Mouse (Mus musculus) left cerebral cortex, adult 2 months (tissue): ENCODE data around the gene Gm14085. TPM values are rescaled to one million over a fixed set of nuclear protein-coding genes. Genes with fewer than 3 reads are reported as not detected.
"Not testable (repeated sequence)": the region's sequence is repeated elsewhere in the genome, so short reads cannot be mapped to it uniquely, and the experiment has no call there.

ENCODE experiments used
- DNase-seq, 2 experiments: peaks; one replicate each; pipeline ENCODE4 v3.0.0; 2021 to 2022; ENCODE audit warnings: low spot score in 2 of 2, mixed read lengths in 1 of 2; ENCODE audit errors: extremely low spot score in 1 of 2
- H3K27ac ChIP-seq: fragments of 200-600 bp; 2 replicates; pipeline ENCODE4 v1.8.1; 2022
- H3K4me3 ChIP-seq: fragments of 200-600 bp; 2 replicates; pipeline ENCODE4 v1.8.1; 2022
- CTCF ChIP-seq: fragments of 200-600 bp; IDR thresholded peaks from 2 replicates; pipeline ENCODE4 v1.8.1; 2022; ENCODE audit warnings: antibody characterized with exemption, mild to moderate bottlenecking, moderate library complexity
- intact Hi-C: fragments of 180-260 bp; cut with DNase I; formaldehyde crosslinking; loops from one replicate; pipeline ENCODE4 v1.15.1; 2025
- total RNA-seq, 2 experiments: library from RNA; stranded (reverse); gene quantifications; 2 replicates each; pipeline ENCODE4 v1.2.3; 2021

Gm14085 gene
- total RNA-seq, 2 experiments from 2014 or later, result not detected

- TF ChIP-seq CTCF, result no peak
- intact Hi-C loops, result no loop called here
- Histone ChIP-seq H3K4me3 (no peak overlapping the region), H3K27ac (no peak overlapping the region)
- DNase-seq, result no peak
Observed at GRCm38 (mm10) chr2:122486674-122487073, 1.9 kb downstream of the Gm14085 start.

- H3K27ac ChIP-seq, H3K4me3 ChIP-seq, DNase-seq: not testable (repeated sequence)
- intact Hi-C loops, result loop anchor here (2.0 kb wide), 1 partner anchor 67 kb away; no protein-coding TSS in a partner anchor
Observed at GRCm38 (mm10) chr2:122529696-122530095, 45.0 kb downstream of the Gm14085 start.

- no peak for DNase-seq
- no peak for TF ChIP-seq CTCF
- Histone ChIP-seq H3K4me3 (no peak overlapping the region), H3K27ac (peak overlapping the region; percentile 15; the same call in 1 of the 2 replicates)
- intact Hi-C loops, result no loop called here
Observed at GRCm38 (mm10) chr2:122531290-122531689, 46.5 kb downstream of the Gm14085 start.

GRCm38 (mm10) chr2:122531726-122532125 is 47.0 kb downstream of the Gm14085 start:
- DNase-seq, result no peak
- intact Hi-C loops, result no loop called here
- TF ChIP-seq CTCF, result no peak
- no peak overlapping the region for H3K4me3 ChIP-seq
- no peak overlapping the region for H3K27ac ChIP-seq

- intact Hi-C loops, result no loop called here
- H3K27ac ChIP-seq, result no peak overlapping the region
- DNase-seq, result no peak
- no peak for TF ChIP-seq CTCF
- no peak overlapping the region for H3K4me3 ChIP-seq
Observed at GRCm38 (mm10) chr2:122532136-122532801, 47.5 kb downstream of the Gm14085 start.

GRCm38 (mm10) chr2:122532802-122533186 is 48.1 kb downstream of the Gm14085 start:
- intact Hi-C loops, result no loop called here
- H3K4me3 ChIP-seq, result no peak overlapping the region
- no peak for TF ChIP-seq CTCF
- no peak overlapping the region for H3K27ac ChIP-seq
- no peak for DNase-seq

- H3K4me3 ChIP-seq, result no peak overlapping the region
- peak; percentile 22 to 32 for DNase-seq
- intact Hi-C loops, result no loop called here
- no peak overlapping the region for H3K27ac ChIP-seq
- no peak for TF ChIP-seq CTCF
Observed at GRCm38 (mm10) chr2:122533378-122533777, 48.6 kb downstream of the Gm14085 start.

- no peak for TF ChIP-seq CTCF
- intact Hi-C loops, result no loop called here
- no peak for DNase-seq
- Histone ChIP-seq H3K27ac (no peak overlapping the region), H3K4me3 (no peak overlapping the region)
Observed at GRCm38 (mm10) chr2:122534671-122535070, 49.9 kb downstream of the Gm14085 start.

- no peak overlapping the region for H3K4me3 ChIP-seq
- DNase-seq, result peak; percentile 47 to 57
- H3K27ac ChIP-seq, result no peak overlapping the region
- intact Hi-C loops, result loop anchor here (1.0 to 5.0 kb wide), 3 partner anchors 177 to 364 kb away; no protein-coding TSS in a partner anchor
- peak; percentile 85 for TF ChIP-seq CTCF
Observed at GRCm38 (mm10) chr2:122558317-122558716, 73.6 kb downstream of the Gm14085 start.

- H3K4me3 ChIP-seq, result no peak overlapping the region
- intact Hi-C loops, result no loop called here
- H3K27ac ChIP-seq, result no peak overlapping the region
- TF ChIP-seq CTCF, result no peak
- no peak for DNase-seq
Observed at GRCm38 (mm10) chr2:122561221-122561620, 76.5 kb downstream of the Gm14085 start.

- no peak for DNase-seq
- intact Hi-C loops, result no loop called here
- no peak overlapping the region for H3K4me3 ChIP-seq
- TF ChIP-seq CTCF, result no peak
- no peak overlapping the region for H3K27ac ChIP-seq
Observed at GRCm38 (mm10) chr2:122562251-122562650, 77.5 kb downstream of the Gm14085 start.

- intact Hi-C loops, result loop anchor here (1.0 kb wide), 1 partner anchor 60 kb away; no protein-coding TSS in a partner anchor
- Histone ChIP-seq H3K27ac (no peak overlapping the region), H3K4me3 (no peak overlapping the region)
- peak; percentile 40 to 68 for DNase-seq
- peak; percentile 85 for TF ChIP-seq CTCF
Observed at GRCm38 (mm10) chr2:122569439-122569838, 84.7 kb downstream of the Gm14085 start.

- H3K27ac ChIP-seq, result no peak overlapping the region
- no peak for TF ChIP-seq CTCF
- DNase-seq, result no peak
- intact Hi-C loops, result loop anchor here (5.0 kb wide), 2 partner anchors 47 to 182 kb away; no protein-coding TSS in a partner anchor
- no peak overlapping the region for H3K4me3 ChIP-seq
Observed at GRCm38 (mm10) chr2:122570430-122570829, 85.7 kb downstream of the Gm14085 start.
